Mouse (Mus musculus): ENCODE results near the gene Zbtb40.

Gene Zbtb40

GRCm38 (mm10) chr4:136969096-136969495, 79.5 kb downstream of the Zbtb40 start:
- no peak for DNase-seq

DNA sequence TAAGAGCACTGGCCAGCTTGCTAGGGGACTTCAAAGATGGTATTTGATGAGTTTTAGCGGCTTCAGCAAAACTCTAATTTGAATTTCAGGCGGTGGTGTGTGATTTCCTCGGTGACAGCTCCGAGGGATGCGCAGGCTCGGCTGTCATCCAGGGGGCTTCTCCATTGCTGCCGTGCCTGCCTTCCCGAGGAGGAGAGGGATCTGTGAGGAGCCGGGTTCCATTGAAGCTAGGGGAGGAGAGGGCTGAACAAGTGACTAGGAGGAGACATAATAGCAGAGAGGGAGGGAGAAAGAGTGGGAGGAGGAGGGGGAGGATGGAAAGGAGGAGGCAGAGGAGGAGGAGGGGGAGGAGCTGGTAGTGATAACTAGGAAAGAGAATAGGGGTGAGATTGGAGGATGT, 81.1 kb downstream of the Zbtb40 start:
- no peak for DNase-seq

DNA sequence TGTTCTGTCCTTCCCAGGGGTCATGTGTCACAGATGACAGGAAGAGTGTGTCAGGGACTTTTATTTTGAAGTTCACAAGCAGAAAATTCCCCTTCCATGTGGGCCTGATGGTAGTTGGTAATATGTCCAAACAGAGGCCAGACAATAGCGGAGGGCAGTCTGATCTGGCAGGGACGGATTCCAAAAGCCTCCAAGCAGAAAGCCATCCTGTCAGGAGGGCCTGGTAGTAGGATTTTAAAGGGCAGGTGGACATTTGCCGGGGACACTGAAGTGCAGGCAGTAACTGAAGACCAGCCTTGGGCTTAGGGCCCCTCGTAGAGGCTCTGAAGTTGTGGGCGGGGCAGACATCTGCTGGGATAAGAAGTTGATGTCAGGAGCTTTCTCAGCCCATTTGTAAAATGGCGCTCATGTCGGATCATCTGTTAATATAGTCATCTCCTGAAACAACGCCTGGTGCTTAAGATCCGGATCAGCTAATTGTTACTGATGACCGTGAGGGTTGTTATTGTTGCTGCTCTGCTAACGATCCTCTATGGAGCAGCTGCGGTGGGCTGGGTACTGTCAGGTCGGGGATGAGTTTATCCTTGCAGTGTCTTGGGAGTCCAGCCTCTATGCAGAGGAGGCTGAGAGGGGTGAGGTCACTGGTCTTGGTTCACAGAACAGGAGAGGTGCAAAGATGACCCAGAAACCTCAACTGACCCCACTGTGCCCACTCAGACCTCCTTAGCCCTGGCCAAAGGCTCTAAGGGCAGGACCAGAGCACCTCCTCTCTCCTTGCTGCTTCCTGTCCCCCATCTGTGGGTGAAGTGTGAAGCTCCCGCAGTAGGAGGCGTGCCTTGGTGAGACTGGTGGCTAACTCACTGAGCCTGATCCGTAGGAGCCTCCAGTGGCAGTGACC, 81.9 kb downstream of the Zbtb40 start:
- no peak for DNase-seq

- no peak for DNase-seq
Measured at GRCm38 (mm10) chr4:136964990-136965421, 83.6 kb downstream of the Zbtb40 start.

- DNase-seq: no peak
Measured at GRCm38 (mm10) chr4:136962447-136962846, 86.2 kb downstream of the Zbtb40 start.

DNA sequence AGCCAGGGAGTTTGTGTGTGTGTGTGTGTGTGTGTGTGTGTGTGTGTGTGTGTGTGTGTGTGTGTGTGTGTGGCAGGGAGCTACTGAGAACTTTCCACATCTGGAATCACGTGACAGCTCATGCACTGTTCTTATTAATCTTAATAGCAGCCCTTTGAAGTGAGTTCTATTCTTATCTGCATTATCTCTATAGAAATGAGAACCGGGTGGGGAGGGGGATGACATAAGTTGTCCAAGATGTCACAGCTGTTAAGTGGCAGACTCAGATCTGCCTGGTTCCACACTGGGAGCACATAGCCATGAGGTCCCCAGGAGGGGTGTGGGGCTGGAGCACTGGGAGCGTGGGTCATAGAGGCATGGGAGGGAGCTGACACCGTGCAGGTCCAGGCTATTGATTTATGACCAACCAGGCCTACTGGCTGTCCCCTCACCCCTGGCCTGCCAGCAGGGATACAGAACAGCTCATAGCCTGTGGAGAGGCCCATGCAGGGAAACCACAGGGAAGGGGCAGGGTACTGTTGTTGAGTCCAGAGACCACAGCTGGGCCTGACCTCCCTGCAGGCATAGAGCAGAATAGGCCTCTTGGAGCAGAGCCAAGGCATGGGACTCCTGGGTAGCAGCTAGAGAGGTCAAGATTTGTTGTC, 86.8 kb downstream of the Zbtb40 start:
- no peak for DNase-seq

DNA sequence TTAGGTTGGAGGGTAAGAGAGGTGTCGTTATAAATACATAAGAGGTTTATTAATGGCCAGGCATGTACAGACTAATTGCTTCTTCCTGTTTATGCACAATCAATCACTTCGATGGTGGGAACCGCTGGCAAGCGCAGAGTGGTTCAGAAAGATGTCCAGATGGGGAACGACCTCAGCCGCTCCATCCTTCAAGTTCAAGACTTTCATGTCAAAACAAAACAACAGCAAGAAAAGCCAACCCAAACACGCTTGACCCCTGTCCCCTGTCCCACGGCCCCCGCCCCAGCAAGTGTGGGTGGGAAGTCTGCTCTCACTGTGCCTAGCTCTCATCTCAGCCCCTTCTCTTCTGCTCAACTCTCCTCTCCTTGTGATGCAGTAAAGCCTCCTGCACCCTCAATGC, 88.0 kb downstream of the Zbtb40 start:
- no peak for DNase-seq

GRCm38 (mm10) chr4:136960068-136960467, 88.5 kb downstream of the Zbtb40 start:
- no peak for DNase-seq

DNA sequence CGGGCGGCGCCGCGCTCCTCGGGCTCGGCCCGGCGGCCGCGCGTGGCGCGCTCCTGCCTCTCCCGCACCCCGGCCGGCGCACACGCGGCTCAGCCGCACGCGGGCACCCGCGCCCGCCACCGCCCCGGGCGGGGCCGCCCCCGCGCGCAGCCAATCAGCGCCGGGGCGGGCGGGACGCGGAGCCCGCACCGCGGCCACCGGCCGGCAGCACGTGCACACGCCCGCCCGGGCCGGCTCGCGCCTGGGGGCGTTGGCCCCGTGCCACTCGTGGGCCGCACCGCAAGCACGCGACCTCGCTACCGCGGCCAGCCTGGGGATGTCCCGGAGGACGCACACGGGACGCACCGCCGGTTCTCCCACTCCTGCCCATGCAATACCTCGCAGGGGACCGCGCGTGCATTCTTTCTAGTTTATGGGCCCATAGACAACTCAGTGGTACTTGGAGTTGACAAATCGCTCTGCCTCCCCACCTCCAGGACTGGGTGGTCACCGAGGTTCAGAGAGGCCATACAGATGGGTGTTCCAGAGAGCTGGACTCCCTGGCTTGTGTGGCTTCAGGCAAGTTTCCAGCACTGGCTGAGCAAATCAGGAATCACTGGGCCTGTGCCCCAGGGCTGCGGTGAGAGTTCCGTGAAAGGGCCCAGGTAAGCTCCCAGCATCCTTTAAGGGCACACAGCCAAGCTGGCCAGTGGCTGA, 91.7 kb downstream of the Zbtb40 start, which contains the start of gene Epha8:
Epha8 (minus strand) TSS at position 66 of the 696 bp plus-strand sequence.
- DNase-seq: no peak

DNA sequence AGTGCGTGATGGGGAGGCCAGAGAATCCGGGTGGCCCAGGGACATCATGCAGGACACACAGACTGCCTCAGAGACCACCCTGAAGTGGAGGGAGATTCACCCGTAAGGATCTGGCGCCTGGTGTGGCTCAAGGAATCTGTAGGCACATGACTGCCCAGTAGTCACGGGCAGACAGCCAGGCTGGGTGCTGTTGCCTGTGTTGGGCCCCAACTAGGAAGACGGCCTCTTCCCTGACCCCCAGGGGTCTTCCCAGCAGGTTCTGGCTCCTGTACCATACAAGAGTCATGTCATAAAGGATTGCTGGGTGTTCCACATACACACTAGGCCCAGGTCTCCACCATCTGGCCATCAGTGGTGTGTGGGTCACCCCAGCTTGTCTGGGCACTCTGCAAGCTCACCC, 94.0 kb downstream of the Zbtb40 start:
- DNase-seq: no peak

DNA sequence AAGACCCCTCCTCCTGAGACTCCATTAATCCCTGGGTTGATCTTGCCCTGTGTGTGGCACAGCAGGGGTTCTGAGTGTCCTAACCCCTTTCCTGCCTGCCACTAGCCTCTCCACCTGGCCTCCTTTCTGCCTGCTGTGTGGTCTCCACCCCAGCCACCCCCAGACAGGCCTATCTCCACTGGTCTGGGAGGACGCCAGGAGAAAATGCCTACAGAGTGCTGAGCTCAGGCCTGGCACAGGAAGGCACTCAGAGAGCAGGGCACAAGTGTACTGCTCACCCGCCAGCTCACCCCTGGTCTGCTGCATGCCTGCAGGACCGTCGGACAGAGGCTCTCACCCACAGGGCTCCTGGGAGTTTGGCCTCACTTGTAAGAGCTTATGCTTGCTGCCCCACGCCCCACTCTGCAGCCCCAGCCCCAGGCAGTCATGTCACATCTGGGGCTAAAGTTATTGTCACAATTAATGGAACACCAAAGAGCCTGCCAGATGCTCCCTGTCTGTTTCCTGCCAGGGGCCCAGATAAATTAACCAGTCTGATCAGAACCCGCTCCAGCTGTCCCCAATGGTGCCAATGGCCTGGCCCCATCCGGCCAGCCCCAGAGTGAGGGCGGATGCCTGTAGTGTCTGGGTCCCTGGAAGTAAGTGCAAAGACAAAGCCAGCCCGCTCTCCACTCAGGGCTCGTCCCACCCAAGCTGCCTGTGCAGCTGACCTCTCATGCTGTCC, 99.2 kb downstream of the Zbtb40 start:
- DNase-seq: no peak

DNA sequence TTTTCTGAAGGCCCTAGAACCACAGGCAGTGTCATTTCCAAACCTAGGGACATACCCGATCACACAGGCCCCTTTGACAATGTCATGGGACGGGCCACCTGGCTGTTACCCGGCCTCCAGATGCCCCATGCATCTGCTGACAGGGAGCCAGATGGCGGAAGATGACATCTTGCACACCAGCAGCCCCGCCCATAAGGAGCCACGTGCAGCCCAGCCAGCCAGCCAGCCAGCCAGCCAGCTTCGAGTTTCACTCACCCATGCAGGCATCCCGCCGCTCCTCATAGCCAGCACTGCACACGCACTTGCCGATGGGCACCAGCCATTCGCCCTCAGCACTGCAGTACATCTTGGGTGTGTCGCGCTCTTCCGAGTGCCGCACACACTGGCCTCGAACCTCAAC, 103.2 kb downstream of the Zbtb40 start:
- no peak for DNase-seq

DNA sequence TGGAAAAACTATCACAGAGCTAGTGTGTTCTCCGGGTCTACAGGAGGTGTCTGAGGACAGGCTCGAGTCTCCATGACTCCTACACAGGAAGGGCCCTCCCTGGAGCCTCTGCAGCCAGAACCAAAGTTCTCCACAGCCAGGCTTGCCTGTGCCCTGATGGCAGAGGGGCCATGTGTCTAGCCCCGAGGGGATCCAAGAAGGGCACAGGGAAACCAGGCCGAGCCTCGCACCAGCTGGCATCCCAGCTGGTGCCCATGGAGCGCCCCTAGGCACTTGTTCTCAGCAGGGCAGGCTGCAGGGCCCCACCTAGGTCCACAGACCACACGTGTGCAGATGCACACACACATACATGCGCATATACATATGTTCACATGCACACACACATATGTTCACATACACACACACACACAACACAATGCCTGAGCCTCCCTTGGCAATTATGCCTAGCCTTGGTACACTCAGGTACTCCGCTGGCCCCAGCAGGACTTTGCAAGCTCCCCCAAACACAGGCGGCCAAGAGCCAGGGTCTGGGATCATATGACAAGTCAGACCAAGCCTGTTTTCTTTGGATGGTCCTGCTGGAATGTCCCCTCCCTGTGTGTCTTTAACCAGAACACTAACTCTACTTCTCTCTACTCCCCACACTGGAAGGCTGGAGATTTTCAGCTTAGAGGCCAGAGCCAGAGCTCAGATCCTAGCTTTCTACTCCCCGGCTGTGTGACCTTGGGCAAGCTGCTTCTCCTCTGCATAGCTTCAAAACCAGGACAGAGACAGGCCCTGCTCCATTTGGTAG, 103.8 kb downstream of the Zbtb40 start:
- DNase-seq: no peak

DNA sequence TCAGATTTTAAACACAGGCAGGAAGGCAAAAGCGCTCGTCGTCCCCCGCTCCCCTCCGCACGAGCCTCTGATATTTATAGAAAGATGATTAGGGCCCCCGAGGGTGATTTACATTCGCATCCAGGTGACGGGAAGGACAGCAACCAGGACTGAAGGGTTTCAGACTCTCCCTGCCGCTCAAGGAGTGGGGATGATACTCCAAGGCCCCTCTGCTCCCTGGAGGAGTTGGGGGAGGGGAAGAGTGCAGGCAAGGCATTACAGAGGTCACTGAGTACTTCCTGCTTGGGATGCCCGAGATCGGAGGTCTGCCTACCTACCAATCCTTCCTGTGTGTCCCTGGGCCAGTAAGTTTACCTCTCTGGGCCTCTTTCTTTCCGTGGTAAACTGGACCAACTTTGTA, 105.4 kb downstream of the Zbtb40 start:
- no peak for DNase-seq

DNA sequence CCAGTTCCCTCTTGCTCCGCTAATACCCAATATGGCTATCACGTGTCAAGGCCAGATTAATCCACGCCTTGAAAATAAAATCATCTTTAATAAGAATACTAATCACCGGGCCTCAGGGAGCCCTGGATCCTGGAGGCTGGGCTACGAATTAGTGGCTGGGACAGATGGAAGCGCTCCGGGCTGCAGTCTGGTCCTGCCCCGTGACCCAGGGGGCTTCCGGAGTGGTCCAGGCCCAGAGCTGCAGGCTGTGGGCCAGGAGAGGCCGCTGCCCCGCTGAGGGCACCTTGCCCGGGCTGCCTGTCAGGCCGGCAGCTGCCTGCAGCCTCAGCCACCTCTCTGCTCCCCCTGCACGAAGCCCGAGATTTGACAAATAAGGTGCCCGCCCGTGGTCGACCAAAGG, 105.8 kb downstream of the Zbtb40 start:
- DNase-seq: no peak

GRCm38 (mm10) chr4:136937935-136938334, 110.7 kb downstream of the Zbtb40 start:
- no peak for DNase-seq

DNA sequence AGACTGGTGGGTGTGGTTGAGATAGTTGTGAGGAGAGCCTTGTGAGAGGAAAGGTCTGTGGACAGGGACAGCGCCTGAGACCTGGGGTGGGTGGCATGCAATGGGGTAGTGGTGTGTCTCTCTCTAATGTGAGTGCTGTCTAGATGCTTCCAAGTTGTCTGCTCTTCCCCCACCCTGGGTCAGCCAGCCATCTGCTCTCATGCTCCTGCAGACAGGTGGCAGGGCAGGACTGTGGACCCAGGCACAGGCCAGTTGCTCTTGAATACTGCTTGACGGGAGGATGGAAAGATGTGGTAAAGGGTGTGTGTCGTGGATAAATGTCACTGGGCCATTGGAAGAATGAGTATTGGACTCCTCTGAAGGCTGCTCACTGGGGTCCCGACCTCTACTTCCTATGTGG, 111.3 kb downstream of the Zbtb40 start:
- DNase-seq: no peak

DNA sequence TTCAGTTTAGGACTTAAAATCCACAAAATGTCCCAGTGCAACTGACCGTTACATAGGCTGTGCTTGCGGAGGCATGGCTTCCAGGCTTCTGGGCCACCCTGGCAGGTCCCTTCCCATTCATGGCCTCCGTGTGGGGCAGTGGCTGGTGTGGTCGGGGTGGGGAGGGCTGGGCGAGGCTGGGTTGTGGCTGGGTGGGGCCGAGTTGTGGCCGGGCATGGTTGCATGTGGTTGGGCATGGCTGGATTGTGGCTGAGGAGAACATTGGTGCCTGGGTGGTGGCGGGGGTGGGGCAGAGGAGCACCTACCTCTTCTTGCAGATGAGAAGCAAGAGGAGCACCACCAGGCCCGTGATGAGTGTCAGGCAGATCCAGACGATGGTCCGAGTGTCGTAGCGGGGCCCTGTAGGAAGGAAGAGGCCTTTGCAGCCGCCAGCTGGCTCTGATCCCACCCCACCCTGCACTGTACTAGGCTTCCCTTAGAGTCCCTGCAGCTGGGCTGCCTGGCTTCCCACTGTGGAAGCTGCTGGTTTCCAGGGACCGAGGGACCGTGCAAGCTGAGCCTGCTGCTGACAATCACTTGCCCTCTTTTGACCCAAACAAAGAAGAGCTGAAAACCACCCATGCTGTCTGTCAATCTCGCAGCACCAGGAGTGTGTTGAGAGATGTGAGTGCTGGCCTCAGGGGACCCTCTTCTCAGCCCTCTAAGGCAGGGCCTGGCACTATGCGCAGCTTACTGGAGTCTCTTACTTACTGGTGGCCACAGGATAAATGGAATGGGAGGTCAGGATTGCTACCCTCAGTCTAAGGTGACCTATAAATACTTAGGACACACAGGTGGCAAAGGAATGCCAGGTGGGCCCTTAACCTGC, 113.6 kb downstream of the Zbtb40 start:
- no peak for DNase-seq

DNA sequence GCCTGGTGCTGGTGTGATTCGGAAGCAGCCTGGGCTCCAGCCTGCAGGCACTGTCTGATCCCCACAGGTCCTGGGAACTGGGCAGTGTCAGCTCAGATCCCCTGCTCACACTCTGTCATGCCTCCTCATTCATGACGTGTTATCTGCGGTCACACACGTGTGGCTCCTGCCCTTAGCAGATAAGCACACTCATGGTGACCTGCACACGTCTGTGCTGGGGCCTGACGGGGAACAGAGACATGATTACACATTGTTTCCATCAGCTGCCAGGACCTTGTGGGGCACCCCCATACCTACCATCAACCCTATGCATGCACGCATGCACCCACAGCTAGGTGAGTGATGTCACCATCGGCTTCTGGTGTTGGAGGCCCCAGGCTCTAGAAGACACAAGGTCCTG, 118.1 kb downstream of the Zbtb40 start:
- DNase-seq: no peak

Data from thymus, postnatal 4 days (tissue).